Mouse (Mus musculus): ENCODE measurements around the gene Spats2. TPM values are rescaled to one million over a fixed set of nuclear protein-coding genes. Genes with fewer than 3 reads are reported as not detected.
"Not testable (repeated sequence)": the region's sequence is repeated elsewhere in the genome, so short reads cannot be mapped to it uniquely, and the experiment has no call there.

Spats2 gene
- total RNA-seq, 1 experiment from 2014 or later, result 0.46 TPM

- no peak for ATAC-seq (replicated peaks; ENCODE audit: low read depth, poor library complexity, severe bottlenecking)
Measured at GRCm38 (mm10) chr15:99221315-99221952, 95.7 kb downstream of the Spats2 start.

- ATAC-seq (replicated peaks; ENCODE audit: low read depth, poor library complexity, severe bottlenecking), result no peak
Measured at GRCm38 (mm10) chr15:99222794-99223584, 97.3 kb downstream of the Spats2 start.

DNA sequence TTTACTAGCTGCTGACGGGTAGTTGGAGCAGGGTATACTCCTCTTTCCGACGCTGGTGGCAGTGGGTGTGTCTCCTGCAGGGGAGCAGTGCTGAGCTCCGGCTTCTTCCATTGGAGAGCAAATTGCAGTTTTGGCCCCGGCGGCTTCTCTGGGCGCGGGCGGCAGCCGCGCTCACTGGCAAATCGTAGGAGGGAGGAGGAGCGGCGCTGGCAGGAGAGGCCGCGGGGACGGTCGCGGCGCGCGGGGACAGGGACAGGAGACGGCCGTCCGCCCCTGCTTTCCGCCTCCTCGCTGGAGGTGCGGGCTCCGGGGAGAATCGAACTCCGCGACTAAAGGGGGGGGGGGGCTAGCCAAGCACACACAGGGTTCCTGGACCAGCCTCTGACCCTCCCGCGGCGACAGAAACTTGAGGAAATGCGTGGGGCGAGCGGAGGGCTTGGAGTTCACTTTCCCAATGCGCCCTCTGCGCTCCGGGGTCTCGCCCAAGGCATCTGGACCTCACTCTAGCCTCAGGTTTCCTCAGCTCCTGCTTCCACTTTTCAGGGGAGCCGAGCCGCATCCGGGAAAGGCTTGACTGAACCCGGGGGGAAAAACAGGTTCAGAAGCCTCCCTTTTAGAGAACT lies 98.0 kb downstream of the Spats2 start:
- 0 out of 2 replicates have a peak, but pooled peaks have one; percentile 6 for ATAC-seq (replicated peaks; ENCODE audit: low read depth, poor library complexity, severe bottlenecking)

- peak; percentile 33; the same call in 1 of the 2 replicates for ATAC-seq (replicated peaks; ENCODE audit: low read depth, poor library complexity, severe bottlenecking)
Measured at GRCm38 (mm10) chr15:99224208-99224911, 98.6 kb downstream of the Spats2 start, which contains the start of gene Kcnh3. Gene Kcnh3, plus strand, starts transcription at chr15:99224861.

GRCm38 (mm10) chr15:99225081-99225810 lies 99.5 kb downstream of the Spats2 start:
- no peak for ATAC-seq (replicated peaks; ENCODE audit: low read depth, poor library complexity, severe bottlenecking)

- no peak for ATAC-seq (replicated peaks; ENCODE audit: low read depth, poor library complexity, severe bottlenecking)
Measured at GRCm38 (mm10) chr15:99226090-99226489, 100.4 kb downstream of the Spats2 start.

DNA sequence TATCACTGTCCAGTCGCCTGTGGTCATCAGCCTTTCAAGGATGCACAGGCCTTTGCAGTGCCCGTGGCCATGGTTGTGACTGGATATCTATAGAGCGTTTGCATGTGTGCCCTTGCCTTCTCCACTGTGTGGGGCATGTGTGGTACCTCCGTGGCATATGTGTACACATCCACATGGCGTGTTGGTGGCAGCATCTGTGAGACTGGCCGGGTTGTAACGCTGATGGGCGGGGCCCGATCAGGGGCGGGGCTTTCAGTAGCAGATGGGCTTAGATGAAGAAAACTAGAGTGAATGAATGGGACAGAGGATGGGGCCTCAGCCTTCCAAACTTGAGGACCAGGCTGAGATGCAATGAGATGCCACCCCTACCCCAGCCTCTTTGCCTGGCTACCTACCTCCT lies 106.3 kb downstream of the Spats2 start:
- ATAC-seq (replicated peaks; ENCODE audit: low read depth, poor library complexity, severe bottlenecking), result no peak

GRCm38 (mm10) chr15:99233719-99234118 lies 108.0 kb downstream of the Spats2 start:
- no peak for ATAC-seq (replicated peaks; ENCODE audit: low read depth, poor library complexity, severe bottlenecking)

GRCm38 (mm10) chr15:99234326-99235010 lies 108.8 kb downstream of the Spats2 start:
- ATAC-seq (replicated peaks; ENCODE audit: low read depth, poor library complexity, severe bottlenecking), result no peak

DNA sequence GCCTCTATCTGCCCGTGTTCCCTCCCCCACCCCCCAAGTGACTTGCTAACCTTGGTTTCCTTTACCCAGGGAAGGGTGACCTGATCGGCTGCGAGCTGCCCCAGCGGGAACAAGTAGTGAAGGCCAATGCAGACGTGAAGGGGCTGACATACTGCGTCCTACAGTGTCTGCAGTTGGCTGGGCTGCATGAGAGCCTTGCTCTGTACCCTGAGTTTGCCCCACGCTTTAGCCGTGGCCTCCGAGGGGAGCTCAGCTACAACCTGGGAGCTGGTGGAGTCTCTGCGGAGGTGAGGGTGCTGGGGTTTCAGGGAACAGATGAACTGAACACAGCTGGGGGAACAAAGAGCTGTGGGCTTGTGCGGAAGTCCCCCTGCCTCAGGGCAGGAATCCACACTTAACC lies 112.3 kb downstream of the Spats2 start:
- ATAC-seq (replicated peaks; ENCODE audit: low read depth, poor library complexity, severe bottlenecking), result no peak

DNA sequence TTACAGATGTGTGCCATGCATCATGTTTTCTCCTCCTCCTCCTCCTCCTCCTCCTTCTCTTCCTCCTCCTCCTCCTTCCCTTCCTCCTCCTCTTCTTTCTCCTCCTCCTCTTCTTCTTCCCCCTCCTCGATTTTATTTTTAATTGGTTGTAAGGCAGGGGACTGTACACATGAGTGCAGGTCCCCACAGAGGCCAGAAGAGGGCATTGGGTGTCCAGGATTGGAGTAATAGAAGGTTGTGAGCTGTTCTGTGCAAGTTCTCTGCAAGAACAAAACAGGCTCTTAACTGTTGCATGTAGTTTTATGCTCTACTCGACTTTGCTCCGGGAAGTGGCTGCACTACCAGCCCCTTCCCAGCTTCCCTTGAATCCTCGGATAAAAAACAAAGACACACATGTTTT lies 114.4 kb downstream of the Spats2 start:
- no peak for ATAC-seq (replicated peaks; ENCODE audit: low read depth, poor library complexity, severe bottlenecking)

GRCm38 (mm10) chr15:99241249-99241648 lies 115.5 kb downstream of the Spats2 start:
- no peak for ATAC-seq (replicated peaks; ENCODE audit: low read depth, poor library complexity, severe bottlenecking)

DNA sequence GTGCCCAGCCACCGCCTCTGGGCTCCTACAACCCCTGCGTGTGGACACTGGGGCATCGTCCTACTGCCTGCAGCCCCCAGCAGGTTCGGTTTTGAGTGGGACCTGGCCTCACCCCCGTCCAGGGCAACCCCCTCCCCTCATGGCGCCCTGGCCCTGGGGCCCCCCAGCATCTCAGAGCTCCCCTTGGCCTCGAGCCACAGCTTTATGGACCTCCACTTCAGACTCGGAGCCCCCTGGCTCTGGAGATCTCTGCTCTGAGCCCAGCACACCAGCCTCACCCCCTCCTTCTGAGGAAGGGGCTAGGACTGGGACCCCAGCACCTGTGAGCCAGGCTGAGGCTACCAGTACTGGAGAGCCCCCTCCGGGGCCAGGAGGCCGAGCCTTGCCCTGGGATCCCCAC lies 116.3 kb downstream of the Spats2 start:
- no peak for ATAC-seq (replicated peaks; ENCODE audit: low read depth, poor library complexity, severe bottlenecking)

GRCm38 (mm10) chr15:99246736-99247135 lies 121.0 kb downstream of the Spats2 start:
- ATAC-seq (replicated peaks; ENCODE audit: low read depth, poor library complexity, severe bottlenecking), result not testable (repeated sequence)

DNA sequence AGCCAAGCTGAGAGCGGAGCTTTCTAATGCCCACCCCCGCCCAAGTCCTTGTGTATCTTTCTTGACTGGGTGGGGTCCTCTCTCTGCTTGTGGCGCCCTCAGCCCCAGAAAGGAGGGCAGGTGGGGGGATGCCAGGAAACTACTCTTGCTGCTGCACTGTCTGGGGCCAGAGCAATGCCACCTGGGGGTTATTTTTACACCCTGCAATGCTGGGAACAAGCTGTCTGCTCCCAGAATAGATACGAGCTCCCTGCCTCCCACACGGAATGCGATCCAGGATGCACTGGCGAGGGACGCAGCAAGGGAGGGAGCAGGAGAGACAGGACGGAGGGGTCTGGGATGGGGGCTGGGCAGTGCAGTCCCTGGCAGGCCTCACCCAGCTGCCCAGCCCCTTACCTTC lies 123.3 kb downstream of the Spats2 start:
- ATAC-seq (replicated peaks; ENCODE audit: low read depth, poor library complexity, severe bottlenecking), result no peak

DNA sequence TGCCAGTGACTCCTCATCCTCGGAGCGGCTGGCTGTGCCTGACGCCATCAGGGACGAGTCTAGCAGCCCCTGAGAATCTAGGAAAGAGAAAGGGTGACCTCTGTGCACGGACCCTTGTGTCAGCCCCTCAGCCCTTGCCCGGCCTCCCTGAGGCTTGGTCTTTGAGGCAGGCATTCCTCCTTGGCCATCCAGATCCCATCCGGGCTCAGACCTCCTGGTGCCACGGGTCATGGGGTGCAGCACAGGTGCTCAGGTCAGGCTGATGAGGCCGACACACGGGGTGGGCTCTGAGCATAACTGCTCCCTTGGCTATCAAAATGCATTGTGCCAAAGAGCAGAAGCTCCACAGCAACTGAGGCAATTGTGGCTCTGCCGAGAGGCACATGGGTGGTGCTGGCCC lies 124.2 kb downstream of the Spats2 start:
- no peak for ATAC-seq (replicated peaks; ENCODE audit: low read depth, poor library complexity, severe bottlenecking)

GRCm38 (mm10) chr15:99251111-99251510 lies 125.4 kb downstream of the Spats2 start:
- not testable (repeated sequence) for ATAC-seq (replicated peaks; ENCODE audit: low read depth, poor library complexity, severe bottlenecking)

DNA sequence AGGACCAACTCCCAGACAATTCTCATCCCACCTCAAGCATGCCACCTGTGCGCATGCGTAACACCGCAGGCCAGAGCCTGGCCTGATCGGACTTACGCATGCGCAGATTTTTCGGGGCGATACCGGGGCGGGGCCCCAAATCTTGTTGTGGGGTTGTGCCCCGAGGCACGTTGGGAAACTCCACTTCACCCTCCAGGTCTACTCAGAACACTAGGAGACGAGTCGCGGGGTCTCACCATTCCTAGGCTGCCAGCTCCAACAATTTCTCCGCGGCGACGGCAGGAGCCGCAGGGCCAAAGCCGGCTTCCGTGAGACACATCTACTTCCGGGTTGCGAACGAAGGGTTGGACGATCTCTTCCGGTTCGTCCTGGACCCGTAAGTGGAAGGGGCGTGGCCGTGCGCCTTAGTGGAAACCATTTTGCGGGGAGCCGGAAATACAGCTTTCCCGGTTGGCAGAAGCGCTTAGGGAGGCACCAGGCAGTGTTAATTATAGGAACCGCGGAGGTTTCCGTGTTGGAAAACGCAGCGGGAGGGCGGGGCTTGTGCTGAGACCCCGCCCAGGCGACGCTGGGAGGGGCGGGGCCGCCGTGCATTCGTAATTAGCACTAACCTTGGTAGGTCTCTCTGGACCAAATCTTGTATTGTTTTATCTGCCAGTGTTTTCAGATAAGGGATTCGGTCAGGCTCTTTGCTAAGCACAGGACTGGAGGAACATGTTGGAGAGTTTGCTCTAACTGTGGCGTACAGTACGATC lies 126.1 kb downstream of the Spats2 start, which contains the start of gene Mcrs1:
TSS of gene Mcrs1 (minus strand) at position 336 of the 755 bp plus-strand sequence.
- peak; percentile 95 for ATAC-seq (replicated peaks; ENCODE audit: low read depth, poor library complexity, severe bottlenecking)
